Mouse (Mus musculus): ENCODE data around the gene Lsm14a. TPM values are rescaled to one million over a fixed set of nuclear protein-coding genes. Genes with fewer than 3 reads are reported as not detected.
A peak's percentile ranks its signal among the peaks of the same experiment; 100 is the strongest.

Lsm14a gene
- 84.5 and 104 TPM in 2 replicates for polyA plus RNA-seq (2016; fragmentation: Nextera tagmentation; extraction: Ambion mirVana)

DNA sequence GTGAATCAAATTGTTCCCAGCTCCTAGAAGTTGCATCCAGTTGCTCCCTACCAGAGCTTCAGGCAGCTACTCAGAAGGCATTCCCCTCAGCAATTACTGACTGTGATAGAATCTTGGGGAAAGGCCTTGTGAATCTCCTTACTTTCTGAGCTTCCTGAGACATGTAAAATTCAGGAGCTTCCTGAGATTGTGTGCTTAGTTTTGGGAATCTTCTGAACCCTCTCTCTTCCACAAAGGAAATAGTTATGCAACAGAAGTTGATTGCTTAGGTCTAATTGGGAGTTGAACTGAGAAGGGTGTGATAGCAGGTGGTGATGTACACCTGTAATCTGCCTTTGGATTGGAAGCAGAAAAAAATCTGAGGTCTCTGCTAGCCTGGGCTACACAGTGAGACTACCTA, at the start of gene Lsm14a:
Lsm14a (minus strand) TSS at position 101 of the 400 bp plus-strand sequence.
- peaks cover 10% of the 10 kb centered on the region for H3K4me1 ChIP-seq (replicated peaks)
- no peak within 1 kb of the TSS for H3K4me3 ChIP-seq
- DNase-seq (ENCODE audit: low spot score), result no peak
- H3K27ac ChIP-seq, result no peak within 1 kb of the TSS
- no peaks in the 10 kb centered on the region for H3K9me3 ChIP-seq
- no peaks in the 10 kb centered on the region for H3K27me3 ChIP-seq (ENCODE audit: insufficient read depth, poor library complexity, severe bottlenecking)
- H3K36me3 ChIP-seq, result no peaks in the 10 kb centered on the region

DNA sequence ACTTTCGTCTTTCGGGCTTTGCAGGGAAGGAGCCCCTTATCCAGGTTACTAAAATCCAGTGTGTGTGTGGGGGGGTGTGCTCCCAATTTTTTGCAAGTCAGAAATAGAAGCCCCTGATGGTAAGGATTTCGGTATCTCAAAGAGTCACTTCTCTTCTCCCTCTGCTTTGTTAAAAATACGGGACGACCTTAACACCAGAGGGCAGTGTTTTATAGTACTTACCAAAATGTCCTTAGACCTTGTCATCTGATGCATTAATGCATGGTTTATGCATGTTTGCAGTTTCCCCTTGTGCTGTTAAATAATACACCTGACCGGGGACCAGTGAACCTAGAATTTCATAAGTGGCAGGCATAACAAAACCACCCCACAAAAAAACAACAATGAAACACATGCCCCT, 45.8 kb upstream of the Lsm14a start:
- H3K27ac ChIP-seq, result no peak overlapping the region
- 43% methylated on average over 6 of the region's 6 CpGs for WGBS
- no peaks in the 10 kb centered on the region for H3K9me3 ChIP-seq
- no peak for DNase-seq (ENCODE audit: low spot score)
- no peaks in the 10 kb centered on the region for H3K36me3 ChIP-seq
- H3K4me1 ChIP-seq (replicated peaks), result no peaks in the 10 kb centered on the region
- no peak overlapping the region for H3K4me3 ChIP-seq
- H3K27me3 ChIP-seq (ENCODE audit: insufficient read depth, poor library complexity, severe bottlenecking), result no peaks in the 10 kb centered on the region

DNA sequence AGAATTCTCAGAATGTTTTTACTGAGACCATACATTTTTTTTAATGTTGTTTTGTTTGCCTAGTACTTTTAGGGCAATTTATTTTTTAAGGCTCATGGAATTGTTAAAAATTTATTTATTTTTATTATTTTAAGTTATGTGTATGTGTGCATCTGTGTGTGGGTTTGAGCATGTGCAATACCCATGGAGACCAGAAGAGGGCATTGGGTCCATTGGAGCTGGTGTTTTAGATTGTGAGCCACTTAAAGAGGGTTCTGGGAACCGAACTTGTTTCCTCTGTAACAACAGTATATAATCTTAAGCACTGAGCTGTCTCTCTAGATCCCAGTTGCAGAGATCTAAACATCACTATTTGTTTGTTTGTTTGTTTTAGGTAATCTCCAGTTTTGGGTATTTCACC, 40.5 kb upstream of the Lsm14a start:
- Histone ChIP-seq H3K4me3 (no peak overlapping the region), H3K4me1 (replicated peaks) (no peaks in the 10 kb centered on the region), H3K36me3 (no peaks in the 10 kb centered on the region), H3K27ac (no peak overlapping the region), H3K9me3 (no peaks in the 10 kb centered on the region), H3K27me3 (ENCODE audit: insufficient read depth, poor library complexity, severe bottlenecking) (no peaks in the 10 kb centered on the region)
- DNase-seq (ENCODE audit: low spot score), result no peak
- 78% methylated on average over 1 of the region's 1 CpGs for WGBS

DNA sequence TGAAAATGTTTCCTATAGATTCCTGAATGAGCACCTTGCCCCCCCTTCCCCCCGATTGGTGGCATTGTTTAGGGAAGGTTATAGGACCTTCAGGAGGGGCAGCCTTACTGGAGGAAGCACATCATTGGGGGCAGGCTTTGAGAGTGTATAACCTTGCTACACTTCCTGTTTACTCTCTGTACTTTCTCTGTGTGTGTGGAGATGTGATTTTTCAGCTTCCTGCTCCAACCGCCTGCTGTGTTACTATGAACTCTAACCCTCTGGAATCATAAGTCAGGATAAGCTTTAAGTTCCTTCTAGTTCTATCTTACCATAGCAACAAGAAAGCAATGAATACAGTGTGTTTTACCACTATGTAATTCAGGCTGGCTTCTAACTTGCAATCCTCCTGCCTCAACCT, 28.1 kb upstream of the Lsm14a start:
- no peak overlapping the region for H3K4me3 ChIP-seq
- H3K36me3 ChIP-seq, result no peaks in the 10 kb centered on the region
- DNase-seq (ENCODE audit: low spot score), result no peak
- no peaks in the 10 kb centered on the region for H3K27me3 ChIP-seq (ENCODE audit: insufficient read depth, poor library complexity, severe bottlenecking)
- 85% methylated on average over 2 of the region's 2 CpGs for WGBS
- no peaks in the 10 kb centered on the region for H3K4me1 ChIP-seq (replicated peaks)
- no peak overlapping the region for H3K27ac ChIP-seq
- 0 out of 2 replicates have a peak, but pooled peaks cover 5% of the 10 kb centered on the region for H3K9me3 ChIP-seq

DNA sequence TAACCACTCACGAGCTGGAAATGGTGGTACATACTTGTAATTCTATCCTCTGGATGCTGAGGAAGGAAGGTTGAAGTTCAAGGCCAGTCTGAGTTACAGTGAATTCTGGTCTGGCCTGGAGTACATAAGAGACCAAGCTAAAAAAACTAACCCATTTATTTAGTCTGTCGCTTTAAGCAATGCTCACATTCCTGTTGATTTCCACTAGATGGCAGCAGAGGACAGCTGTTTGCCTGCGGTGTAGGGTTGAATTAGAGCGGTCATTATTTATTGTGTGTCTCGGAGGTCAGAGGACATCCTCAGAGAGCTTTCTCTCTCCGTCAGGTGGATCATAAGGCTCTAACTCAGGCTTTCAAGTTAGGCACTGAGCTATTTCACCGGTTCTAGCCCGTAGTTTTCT, 14.4 kb upstream of the Lsm14a start:
- Histone ChIP-seq H3K4me3 (no peak overlapping the region), H3K4me1 (replicated peaks) (no peaks in the 10 kb centered on the region), H3K27me3 (ENCODE audit: insufficient read depth, poor library complexity, severe bottlenecking) (no peaks in the 10 kb centered on the region), H3K36me3 (no peaks in the 10 kb centered on the region), H3K9me3 (no peaks in the 10 kb centered on the region), H3K27ac (no peak overlapping the region)
- DNase-seq (ENCODE audit: low spot score), result peak; percentile 69
- WGBS, result 8% methylated on average over 8 of the region's 8 CpGs

DNA sequence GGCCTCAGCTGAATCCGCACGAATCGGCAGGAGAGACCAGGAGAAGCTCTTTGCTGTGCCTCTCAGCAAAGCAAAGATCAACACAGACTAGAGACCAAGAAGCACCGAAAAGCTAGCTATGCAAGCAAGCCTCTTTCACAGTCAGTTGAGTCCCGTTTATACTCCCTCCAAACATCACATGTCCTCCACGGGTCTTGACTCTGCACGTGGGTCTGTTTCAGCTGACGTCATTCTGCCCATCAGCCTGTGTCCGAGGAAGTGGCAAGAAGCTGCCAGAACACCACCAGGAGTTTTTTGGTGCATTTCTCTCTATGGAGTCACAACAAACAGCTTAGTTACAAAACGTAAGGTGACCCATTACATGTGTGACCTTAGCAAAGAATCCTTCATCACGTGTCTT, 10.8 kb upstream of the Lsm14a start:
- DNase-seq (ENCODE audit: low spot score), result no peak
- H3K27ac ChIP-seq, result no peak overlapping the region
- H3K36me3 ChIP-seq, result no peaks in the 10 kb centered on the region
- H3K27me3 ChIP-seq (ENCODE audit: insufficient read depth, poor library complexity, severe bottlenecking), result no peaks in the 10 kb centered on the region
- H3K4me3 ChIP-seq, result no peak overlapping the region
- WGBS, result 80% methylated on average over 11 of the region's 11 CpGs
- no peaks in the 10 kb centered on the region for H3K4me1 ChIP-seq (replicated peaks)
- no peaks in the 10 kb centered on the region for H3K9me3 ChIP-seq

DNA sequence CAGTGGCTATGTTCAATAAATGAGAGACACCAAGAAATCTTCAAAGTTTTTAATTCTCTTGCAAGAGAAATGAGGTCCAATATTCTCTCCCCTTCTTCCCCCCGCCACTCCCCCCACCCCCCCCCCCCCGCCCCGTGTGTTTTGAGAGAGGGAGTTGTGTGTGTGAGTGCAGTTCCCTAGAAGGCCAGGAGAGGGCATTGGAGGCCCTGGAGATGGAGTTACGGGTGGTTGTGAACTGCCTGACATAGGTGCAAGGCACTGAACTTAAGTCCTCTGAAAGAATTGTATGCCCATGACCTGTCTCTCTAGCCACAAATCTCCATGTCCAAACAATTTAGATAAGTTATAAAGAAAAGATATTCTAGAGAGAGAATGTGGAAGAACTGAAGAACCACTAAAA, 7.0 kb upstream of the Lsm14a start:
- 49% methylated on average over 4 of the region's 4 CpGs for WGBS
- no peak overlapping the region for H3K27ac ChIP-seq
- no peaks in the 10 kb centered on the region for H3K9me3 ChIP-seq
- no peak overlapping the region for H3K4me3 ChIP-seq
- no peaks in the 10 kb centered on the region for H3K27me3 ChIP-seq (ENCODE audit: insufficient read depth, poor library complexity, severe bottlenecking)
- no peaks in the 10 kb centered on the region for H3K36me3 ChIP-seq
- no peak for DNase-seq (ENCODE audit: low spot score)
- H3K4me1 ChIP-seq (replicated peaks), result no peaks in the 10 kb centered on the region

DNA sequence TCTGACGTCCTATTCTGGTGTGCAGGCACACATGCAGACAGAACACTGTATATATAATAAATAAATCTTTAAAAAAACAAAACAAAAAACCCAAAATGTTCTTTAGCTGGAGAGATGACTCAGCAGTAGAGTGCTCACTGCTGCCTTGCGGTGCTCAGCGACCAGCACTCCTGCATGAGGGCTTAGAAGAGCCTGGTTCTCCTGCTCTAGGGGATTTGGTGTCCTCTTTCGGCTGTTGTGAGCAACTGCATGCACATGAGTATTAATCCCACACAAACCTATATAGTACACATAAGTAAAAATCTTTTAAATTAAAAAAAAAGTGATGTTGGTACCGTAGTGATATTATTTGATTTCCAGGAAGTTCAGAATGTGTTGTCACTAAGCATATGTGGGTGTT, 5.7 kb upstream of the Lsm14a start:
- WGBS, result 78% methylated on average over 5 of the region's 5 CpGs
- no peak overlapping the region for H3K27ac ChIP-seq

DNA sequence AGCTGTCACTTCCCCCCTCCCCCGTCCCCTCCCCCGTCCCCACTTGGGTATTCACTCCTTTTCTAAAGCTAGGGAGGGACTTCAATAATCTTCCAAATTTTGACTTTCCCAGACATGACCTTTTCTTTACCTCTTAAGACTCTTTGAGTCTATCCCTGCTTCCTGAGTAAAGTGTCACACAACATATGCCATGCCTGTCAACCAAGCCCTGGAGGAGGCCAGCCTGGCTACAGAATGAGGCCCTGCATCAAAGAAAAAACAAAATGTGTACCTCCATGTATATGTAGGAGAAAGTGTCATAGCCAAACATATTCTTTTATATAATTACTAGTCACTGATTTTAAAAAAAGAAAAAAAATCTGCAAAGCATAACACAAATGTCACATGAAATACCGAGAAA, 3.7 kb upstream of the Lsm14a start:
- Histone ChIP-seq H3K4me3 (no peak overlapping the region), H3K4me1 (replicated peaks) (no peaks in the 10 kb centered on the region), H3K27me3 (ENCODE audit: insufficient read depth, poor library complexity, severe bottlenecking) (no peaks in the 10 kb centered on the region), H3K27ac (no peak overlapping the region), H3K9me3 (no peaks in the 10 kb centered on the region), H3K36me3 (no peaks in the 10 kb centered on the region)
- DNase-seq (ENCODE audit: low spot score), result no peak
- 76% methylated on average over 3 of the region's 3 CpGs for WGBS

More for the DNA sequence above, 5.7 kb upstream of the Lsm14a start:
- Histone ChIP-seq H3K4me1 (replicated peaks) (no peaks in the 10 kb centered on the region), H3K27me3 (ENCODE audit: insufficient read depth, poor library complexity, severe bottlenecking) (no peaks in the 10 kb centered on the region), H3K36me3 (no peaks in the 10 kb centered on the region), H3K9me3 (no peaks in the 10 kb centered on the region), H3K4me3 (no peak overlapping the region)
- no peak for DNase-seq (ENCODE audit: low spot score)

DNA sequence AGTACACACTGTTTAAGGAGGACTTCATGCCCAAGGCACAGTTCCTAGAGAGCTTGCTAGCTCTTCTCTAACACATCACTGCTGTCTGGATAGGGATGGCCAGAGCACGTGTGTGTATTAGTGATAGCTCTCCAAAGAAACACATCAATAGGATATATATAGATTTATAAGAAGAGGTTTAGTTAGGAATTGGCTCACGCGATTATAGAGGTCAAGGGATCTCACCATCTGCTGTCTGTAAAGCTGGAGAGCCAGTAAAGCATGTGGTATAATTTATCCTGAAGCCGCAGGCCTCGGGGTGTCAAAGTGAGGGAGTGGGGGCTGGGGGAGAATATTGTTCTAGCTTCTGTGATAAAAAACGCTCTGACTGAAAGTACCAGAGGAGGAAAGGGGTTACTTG, 2.6 kb upstream of the Lsm14a start:
- 88% methylated on average over 6 of the region's 6 CpGs for WGBS
- Histone ChIP-seq H3K27ac (no peak overlapping the region), H3K4me1 (replicated peaks) (peaks cover 3% of the 10 kb centered on the region), H3K4me3 (no peak overlapping the region), H3K9me3 (no peaks in the 10 kb centered on the region), H3K36me3 (no peaks in the 10 kb centered on the region), H3K27me3 (ENCODE audit: insufficient read depth, poor library complexity, severe bottlenecking) (no peaks in the 10 kb centered on the region)
- no peak for DNase-seq (ENCODE audit: low spot score)

DNA sequence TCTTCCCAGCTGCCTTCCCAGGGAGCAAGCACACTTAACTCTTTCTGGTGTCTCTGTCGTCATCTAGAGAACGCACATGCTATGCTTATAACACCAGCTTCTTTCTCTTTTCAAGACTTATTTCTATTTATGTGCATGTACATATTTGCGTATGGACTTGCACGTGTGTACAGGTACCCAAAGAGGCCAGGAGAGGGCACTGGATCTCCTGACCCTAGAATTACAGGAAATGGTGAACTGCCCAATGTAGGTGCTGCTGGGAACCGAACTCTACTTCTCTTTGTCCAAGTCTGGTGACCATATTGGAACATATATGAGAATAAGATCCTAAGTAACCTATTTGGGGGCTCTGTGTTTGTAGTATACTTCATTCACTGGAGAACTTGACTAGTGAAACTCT, 1.5 kb upstream of the Lsm14a start:
- no peaks in the 10 kb centered on the region for H3K9me3 ChIP-seq
- WGBS, result 78% methylated on average over 5 of the region's 5 CpGs
- H3K27me3 ChIP-seq (ENCODE audit: insufficient read depth, poor library complexity, severe bottlenecking), result no peaks in the 10 kb centered on the region
- no peaks in the 10 kb centered on the region for H3K36me3 ChIP-seq
- H3K4me3 ChIP-seq, result no peak overlapping the region
- DNase-seq (ENCODE audit: low spot score), result no peak
- H3K27ac ChIP-seq, result no peak overlapping the region
- peaks cover 10% of the 10 kb centered on the region for H3K4me1 ChIP-seq (replicated peaks)

DNA sequence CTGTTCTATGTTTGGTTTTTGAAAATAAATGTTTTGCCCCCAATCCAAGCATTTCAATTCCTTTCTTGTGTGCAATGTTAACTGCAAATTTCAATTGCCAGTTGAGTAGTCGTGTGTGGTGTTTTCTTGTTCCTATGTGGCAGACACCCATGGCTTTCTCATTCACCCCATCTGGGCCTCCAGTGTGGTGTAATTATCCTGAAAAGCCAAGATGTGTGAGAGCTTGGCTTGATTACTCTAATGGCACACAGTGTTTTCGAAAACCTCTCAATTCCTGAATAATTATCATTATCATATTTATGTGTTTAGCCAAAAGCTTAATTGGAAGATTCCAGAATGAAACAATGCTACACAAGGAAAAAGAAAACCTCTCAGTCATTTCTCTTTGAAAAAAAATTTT, 976 bp upstream of the Lsm14a start:
- H3K9me3 ChIP-seq, result no peaks in the 10 kb centered on the region
- 81% methylated on average over 2 of the region's 2 CpGs for WGBS
- peaks cover 10% of the 10 kb centered on the region for H3K4me1 ChIP-seq (replicated peaks)
- DNase-seq (ENCODE audit: low spot score), result no peak
- H3K4me3 ChIP-seq, result no peak overlapping the region
- H3K36me3 ChIP-seq, result no peaks in the 10 kb centered on the region
- no peak overlapping the region for H3K27ac ChIP-seq
- no peaks in the 10 kb centered on the region for H3K27me3 ChIP-seq (ENCODE audit: insufficient read depth, poor library complexity, severe bottlenecking)

DNA sequence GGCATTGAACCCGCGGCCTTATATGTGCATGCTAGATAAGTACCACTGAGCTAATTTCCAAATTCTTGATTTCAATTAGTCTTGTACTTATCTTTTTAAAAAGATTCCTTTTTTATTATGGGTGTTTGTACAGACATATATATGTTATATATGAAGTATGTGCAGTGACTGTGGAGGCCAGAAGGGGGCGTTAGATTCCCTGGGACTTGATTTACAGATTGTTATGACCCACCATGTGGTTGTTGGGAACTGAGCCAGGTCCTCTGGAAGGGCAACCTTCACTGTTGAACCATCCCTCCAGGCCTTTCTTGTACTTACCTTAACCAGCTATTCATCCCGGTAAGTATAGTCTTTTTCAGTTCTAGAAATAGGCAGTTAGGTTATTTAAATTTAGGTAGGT, 780 bp downstream of the Lsm14a start:
- no peak overlapping the region for H3K4me3 ChIP-seq
- no peak for DNase-seq (ENCODE audit: low spot score)
- H3K27me3 ChIP-seq (ENCODE audit: insufficient read depth, poor library complexity, severe bottlenecking), result no peaks in the 10 kb centered on the region
- peaks cover 18% of the 10 kb centered on the region for H3K4me1 ChIP-seq (replicated peaks)
- H3K27ac ChIP-seq, result no peak overlapping the region
- peaks cover 5% of the 10 kb centered on the region; the same call in 1 of the 2 replicates for H3K36me3 ChIP-seq
- H3K9me3 ChIP-seq, result no peaks in the 10 kb centered on the region
- WGBS, result 69% methylated on average over 4 of the region's 4 CpGs

DNA sequence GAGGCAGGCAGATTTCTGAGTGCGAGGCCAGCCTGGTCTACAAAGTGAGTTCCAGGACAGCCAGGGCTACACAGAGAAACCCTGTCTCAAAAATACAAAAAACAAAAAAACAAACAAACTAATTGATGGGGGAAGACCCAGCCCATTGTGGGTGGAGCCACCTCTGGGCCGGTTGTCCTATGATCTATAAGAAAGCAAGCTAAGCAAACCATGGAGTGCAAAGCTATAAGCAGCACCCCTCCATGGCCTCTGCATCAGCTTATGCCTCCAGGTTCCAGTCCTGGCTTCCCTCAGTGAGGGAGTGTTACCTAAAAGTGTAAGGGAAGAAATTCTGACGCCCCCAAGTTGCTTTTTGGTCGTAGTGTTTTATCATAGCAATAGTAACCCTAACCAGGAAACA, 1.4 kb downstream of the Lsm14a start:
- H3K4me1 ChIP-seq (replicated peaks), result peaks cover 24% of the 10 kb centered on the region
- 79% methylated on average over 4 of the region's 4 CpGs for WGBS
- H3K4me3 ChIP-seq, result no peak overlapping the region
- H3K27me3 ChIP-seq (ENCODE audit: insufficient read depth, poor library complexity, severe bottlenecking), result no peaks in the 10 kb centered on the region
- H3K9me3 ChIP-seq, result no peaks in the 10 kb centered on the region
- DNase-seq (ENCODE audit: low spot score), result no peak
- peaks cover 6% of the 10 kb centered on the region; the same call in 1 of the 2 replicates for H3K36me3 ChIP-seq
- no peak overlapping the region for H3K27ac ChIP-seq

Measured in hindbrain, embryonic 10.5 days (tissue).